Mouse (Mus musculus) fat pad, adult 2 months (tissue): ENCODE results near the gene Cpa4.

Experiments
- DNase-seq: peaks from one replicate; pipeline ENCODE4 v3.0.0-alpha.2; 2011; ENCODE audit warnings: low read depth, low spot score; ENCODE audit errors: extremely low read depth

Gene Cpa4

DNA sequence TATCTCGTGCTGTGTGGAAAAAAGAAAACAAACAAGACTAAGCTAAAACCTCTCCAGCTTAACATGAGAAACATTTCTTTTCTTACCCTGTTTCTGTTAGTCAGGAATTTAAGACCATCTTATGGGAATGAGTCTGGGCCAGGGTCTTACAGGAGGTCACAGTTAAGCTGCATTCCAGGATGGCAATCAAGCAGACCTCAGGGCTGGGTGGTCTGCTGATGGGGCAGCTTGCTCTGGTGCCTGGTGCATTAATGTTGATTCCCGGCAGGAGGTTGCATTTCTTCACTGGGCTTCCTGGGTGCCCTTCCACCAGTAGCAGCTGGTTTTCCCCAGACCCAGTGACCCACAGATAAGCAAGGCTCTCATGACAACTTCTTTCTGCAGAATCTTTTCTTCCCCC lies 21.6 kb downstream of the Cpa4 start:
- no peak for DNase-seq

GRCm38 (mm10) chr6:30591851-30592404 lies 23.8 kb downstream of the Cpa4 start:
- no peak for DNase-seq

- DNase-seq = no peak
Observed at GRCm38 (mm10) chr6:30592417-30592974, 24.3 kb downstream of the Cpa4 start.

DNA sequence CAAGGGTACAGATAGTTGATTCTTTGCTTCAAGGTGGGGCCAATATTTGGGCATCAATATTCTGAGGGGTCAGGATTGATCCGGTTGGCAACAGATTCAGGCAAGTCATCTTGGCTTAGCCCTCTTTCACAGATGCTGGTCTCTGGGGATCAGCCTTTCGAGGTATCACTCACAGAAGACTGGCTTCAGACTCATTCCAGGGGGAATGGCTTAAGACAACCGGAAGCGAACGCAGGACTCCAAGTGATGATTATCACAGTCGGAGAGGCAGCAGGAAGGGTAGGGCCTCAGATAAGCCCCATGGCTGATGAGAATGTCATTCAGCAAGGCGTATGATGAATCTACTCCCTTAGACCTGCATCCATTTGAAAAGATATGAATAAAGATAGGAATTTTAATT lies 26.2 kb downstream of the Cpa4 start:
- no peak for DNase-seq

- no peak for DNase-seq
Observed at GRCm38 (mm10) chr6:30596230-30596898, 28.2 kb downstream of the Cpa4 start.

GRCm38 (mm10) chr6:30600033-30600432 lies 31.9 kb downstream of the Cpa4 start:
- DNase-seq = no peak

- DNase-seq = no peak
Observed at GRCm38 (mm10) chr6:30600995-30601394, 32.8 kb downstream of the Cpa4 start.

- DNase-seq = no peak
Observed at GRCm38 (mm10) chr6:30604342-30604867, 36.2 kb downstream of the Cpa4 start.

DNA sequence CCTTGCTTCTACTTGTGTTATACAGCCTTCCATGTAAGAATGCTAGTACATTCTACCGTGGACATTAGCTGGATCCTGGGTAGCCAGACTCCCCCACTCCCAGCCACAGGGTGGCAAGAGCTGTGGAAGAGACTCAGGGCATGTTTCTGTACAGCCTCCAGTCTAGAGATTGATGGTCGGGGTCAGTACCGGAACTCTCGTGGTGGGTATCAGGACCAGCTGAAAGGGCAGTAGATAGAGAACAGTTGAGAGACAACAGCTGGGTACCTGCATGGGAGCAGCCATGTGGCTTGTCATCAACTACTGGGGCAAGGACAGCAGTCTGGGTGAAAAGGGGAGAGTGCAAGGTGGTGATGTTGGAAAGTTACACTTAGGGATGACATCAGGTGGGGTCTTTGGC lies 36.9 kb downstream of the Cpa4 start:
- no peak for DNase-seq

- DNase-seq = no peak
Observed at GRCm38 (mm10) chr6:30605672-30606071, 37.5 kb downstream of the Cpa4 start.

DNA sequence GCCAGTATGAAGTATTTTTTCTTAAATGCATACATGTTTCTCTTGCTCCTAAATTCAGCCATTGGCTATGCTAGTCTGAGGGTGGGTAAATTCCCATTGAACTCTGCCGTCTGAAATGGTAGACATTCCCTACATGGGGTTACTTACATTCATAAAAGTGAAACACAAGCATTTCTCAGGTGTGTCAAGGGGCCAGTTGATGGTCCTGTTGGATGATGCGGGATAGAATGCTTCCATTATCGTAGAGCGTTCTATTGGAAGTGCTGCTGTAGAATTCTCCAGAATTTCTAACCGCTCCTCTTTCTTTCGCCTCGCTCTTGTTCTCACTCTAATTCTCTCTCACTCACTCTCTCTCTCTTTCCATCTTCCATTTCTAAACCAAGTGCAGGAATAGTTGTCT lies 42.5 kb downstream of the Cpa4 start, which contains the start of gene Cpa5:
Gene Cpa5 (plus strand): TSS at position 301 of the 400 bp plus-strand sequence.
- no peak for DNase-seq

DNA sequence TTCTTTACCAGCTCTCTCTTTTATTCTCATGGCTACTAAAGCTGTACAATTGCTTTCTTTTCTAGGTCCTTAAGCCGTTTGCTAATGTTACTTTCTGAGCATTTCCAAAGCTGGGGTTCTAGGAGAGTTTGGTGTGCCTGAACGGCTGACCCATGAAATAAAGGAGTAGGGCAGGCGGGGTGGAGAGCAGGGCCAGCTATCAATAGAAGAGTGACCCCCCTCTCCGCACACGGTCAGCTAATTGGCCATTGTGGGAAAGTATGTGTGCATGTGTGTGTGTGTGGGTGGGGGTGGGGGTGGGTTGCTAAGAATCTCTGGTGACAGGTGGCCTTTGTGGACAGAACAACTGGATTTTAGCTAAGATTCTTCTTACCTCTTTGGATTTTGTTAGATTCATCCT lies 43.0 kb downstream of the Cpa4 start:
- DNase-seq = no peak

GRCm38 (mm10) chr6:30614251-30614650 lies 46.1 kb downstream of the Cpa4 start:
- no peak for DNase-seq

- DNase-seq = no peak
Observed at GRCm38 (mm10) chr6:30615741-30616140, 47.6 kb downstream of the Cpa4 start.

- DNase-seq = no peak
Observed at GRCm38 (mm10) chr6:30616491-30616941, 48.3 kb downstream of the Cpa4 start.

DNA sequence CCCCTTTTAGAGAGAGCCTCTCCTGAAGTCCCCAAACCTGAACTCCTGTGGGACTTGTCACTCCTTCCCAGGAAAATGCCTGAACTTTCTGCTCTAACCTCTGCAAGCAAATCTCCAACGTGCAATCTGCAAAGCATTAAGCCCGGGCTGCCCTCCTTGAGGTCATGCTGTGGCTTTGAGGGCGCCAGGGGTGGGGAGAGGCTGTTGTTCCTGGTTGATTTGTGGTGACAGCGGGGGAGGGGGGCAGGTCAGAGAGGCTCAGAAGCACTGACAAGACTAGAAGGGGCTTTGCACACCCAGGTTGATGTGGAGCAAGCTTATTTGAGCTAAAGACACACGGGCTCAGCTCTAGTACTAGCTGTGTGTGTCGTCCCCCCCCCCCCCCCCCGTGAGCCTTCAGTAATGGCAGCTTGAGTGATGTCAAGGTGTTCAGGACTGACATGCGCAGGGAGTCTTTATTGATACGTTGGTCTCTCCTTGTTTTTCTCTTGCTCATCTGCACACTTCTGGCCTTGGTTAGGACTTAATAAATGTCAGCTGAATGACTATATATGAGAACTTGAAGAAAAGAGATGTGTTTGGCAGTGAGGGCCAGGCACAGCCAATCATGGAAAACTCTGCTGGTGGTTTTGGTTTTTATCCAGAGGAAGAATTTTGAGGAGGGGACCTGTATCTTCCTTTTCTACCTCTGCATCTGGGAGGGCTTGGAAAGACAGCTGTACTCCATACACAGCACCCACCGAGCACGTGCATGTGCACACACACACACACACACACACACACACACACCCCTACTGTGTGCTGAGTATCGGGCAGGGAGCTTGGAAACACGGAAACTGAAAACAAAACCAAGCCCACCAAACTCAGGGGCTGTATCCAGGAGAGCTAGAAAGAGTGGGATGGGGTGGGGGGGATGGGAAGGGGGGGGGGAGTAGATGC lies 49.1 kb downstream of the Cpa4 start:
- DNase-seq = no peak

- no peak for DNase-seq
Observed at GRCm38 (mm10) chr6:30617959-30618590, 49.9 kb downstream of the Cpa4 start.

DNA sequence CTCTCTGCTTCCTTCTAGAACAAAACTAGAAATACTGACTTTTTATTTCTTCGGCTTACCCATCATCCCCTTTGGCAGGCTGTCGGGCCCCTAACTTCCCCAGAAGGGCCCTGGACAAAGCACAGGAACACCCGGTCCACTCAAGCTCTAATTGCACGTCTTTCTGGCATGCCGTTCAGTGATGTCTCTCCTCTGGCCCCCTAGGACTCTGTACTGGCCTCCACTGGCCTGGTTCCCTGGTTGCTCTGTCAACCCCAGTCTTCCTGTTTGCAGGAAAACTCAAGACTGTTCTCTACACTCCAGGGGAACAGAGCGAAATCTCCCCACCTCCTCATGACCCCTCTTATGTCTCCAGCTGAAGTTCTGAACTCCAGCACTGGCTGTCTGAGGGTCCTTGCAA lies 50.6 kb downstream of the Cpa4 start:
- DNase-seq = no peak

DNA sequence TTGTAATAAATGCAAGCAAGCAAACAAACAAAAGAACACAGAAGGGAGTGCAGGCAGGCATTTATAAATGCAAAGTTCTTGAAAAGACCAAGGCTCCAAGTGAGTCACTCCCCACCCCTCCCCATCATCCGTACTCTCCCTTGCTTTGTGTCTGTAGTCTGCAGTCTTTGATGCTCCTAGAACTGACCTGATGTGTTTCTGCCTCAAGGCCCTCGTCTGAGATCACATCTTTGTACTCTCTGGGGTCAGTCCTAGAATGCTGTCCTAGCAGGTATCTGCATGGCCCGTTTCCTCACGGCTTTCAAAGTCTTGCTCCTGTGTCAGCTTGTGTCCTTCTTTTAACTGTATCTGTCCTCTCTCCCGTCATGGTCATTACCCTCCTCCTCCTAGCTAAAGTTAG lies 51.4 kb downstream of the Cpa4 start:
- no peak for DNase-seq

DNA sequence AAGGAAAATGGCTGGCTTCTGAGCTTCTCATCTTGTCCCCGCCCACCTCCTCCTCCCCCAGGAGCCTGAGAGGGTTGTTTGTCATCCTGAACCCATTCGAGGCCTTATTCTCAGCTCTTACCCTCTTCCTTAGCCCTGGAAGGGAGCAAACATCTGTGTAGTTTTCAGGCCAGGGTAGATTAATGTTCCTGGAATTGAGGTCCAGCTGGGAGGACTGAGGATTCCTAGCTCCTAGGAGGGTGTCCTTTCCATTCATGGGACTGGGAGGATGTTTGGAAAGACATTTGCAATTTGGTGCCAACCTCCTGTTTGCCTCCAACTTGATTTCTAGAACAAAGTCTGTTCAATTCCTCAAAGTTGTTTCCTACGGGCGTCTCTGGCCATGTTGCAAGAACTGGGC lies 52.4 kb downstream of the Cpa4 start:
- no peak for DNase-seq

GRCm38 (mm10) chr6:30620994-30621393 lies 52.8 kb downstream of the Cpa4 start:
- DNase-seq = no peak
